Mouse (Mus musculus) limb, embryonic 10.5 days (tissue): Measurements from ENCODE around the gene Ndufs5. TPM values are rescaled to one million over a fixed set of nuclear protein-coding genes. Genes with fewer than 3 reads are reported as not detected.

ENCODE experiments used
- DNase-seq: peaks from one replicate; pipeline ENCODE4 v3.0.0-alpha.2; 2017; ENCODE audit warnings: low spot score
- H3K27ac ChIP-seq: fragments of 300-500 bp; sonication (generic); 2 replicates; pipeline ENCODE4 v1.5.1; 2016; ENCODE audit warnings: mild to moderate bottlenecking
- H3K27me3 ChIP-seq: fragments of 300-500 bp; sonication (generic); 2 replicates; pipeline ENCODE4 v1.6.1; 2016; ENCODE audit warnings: low read depth, mild to moderate bottlenecking; ENCODE audit not compliant: poor library complexity, severe bottlenecking
- H3K36me3 ChIP-seq: fragments of 300-500 bp; sonication (generic); 2 replicates; pipeline ENCODE4 v1.6.1; 2016; ENCODE audit warnings: mild to moderate bottlenecking, moderate library complexity
- H3K4me1 ChIP-seq: fragments of 300-500 bp; sonication (generic); 2 replicates; pipeline ENCODE4 v1.6.1; 2016
- H3K4me3 ChIP-seq: fragments of 300-500 bp; sonication (generic); 2 replicates; pipeline ENCODE4 v1.5.1; 2016; ENCODE audit warnings: mild to moderate bottlenecking, moderate library complexity
- H3K9me3 ChIP-seq: fragments of 300-500 bp; sonication (generic); replicated peaks from 2 replicates; pipeline ENCODE4 v1.6.1; 2016; ENCODE audit warnings: mild to moderate bottlenecking
- WGBS: fragments of 180-500 bp; shearing (Covaris S2); methylation state at CpG from one replicate; pipeline ENCODE4 v1.1.7; 2016; 5-methylcytosine and 5-hydroxymethylcytosine counted together
- polyA plus RNA-seq: library from polyadenylated mRNA; unstranded; fragments of >200 nt; fragmentation: Nextera tagmentation; extraction: Ambion mirVana; gene quantifications from 2 replicates; pipeline ENCODE4 v1.2.1, GENCODE M21; 2016

The Ndufs5 gene
- 340 and 356 TPM in 2 replicates for polyA plus RNA-seq

GRCm38 (mm10) chr4:123717574-123718433 is at the start of gene Ndufs5:
Gene Ndufs5 (minus strand): TSS chr4:123718202.
- DNase-seq = peak; percentile 98
- no peaks in the 10 kb centered on the region for H3K9me3 ChIP-seq
- H3K27me3 ChIP-seq = no peaks in the 10 kb centered on the region
- H3K36me3 ChIP-seq = peaks cover 30% of the 10 kb centered on the region
- under 1% methylated on average over 40 of the region's 40 CpGs for WGBS
- H3K4me1 ChIP-seq = peaks cover 10% of the 10 kb centered on the region
- H3K27ac ChIP-seq = peak within 1 kb of the TSS; percentile 86
- peak within 1 kb of the TSS; percentile 87 for H3K4me3 ChIP-seq

- Histone ChIP-seq H3K27ac (no peak overlapping the region), H3K27me3 (no peaks in the 10 kb centered on the region), H3K36me3 (no peaks in the 10 kb centered on the region), H3K4me1 (no peaks in the 10 kb centered on the region), H3K4me3 (no peak overlapping the region), H3K9me3 (no peaks in the 10 kb centered on the region)
- 82% methylated on average over 6 of the region's 6 CpGs for WGBS
- DNase-seq = no peak
Measured at GRCm38 (mm10) chr4:123765071-123765470, 47.1 kb upstream of the Ndufs5 start.

GRCm38 (mm10) chr4:123758306-123758705 is 40.3 kb upstream of the Ndufs5 start:
- Histone ChIP-seq H3K4me1 (no peaks in the 10 kb centered on the region), H3K27me3 (no peaks in the 10 kb centered on the region), H3K27ac (no peak overlapping the region), H3K9me3 (no peaks in the 10 kb centered on the region), H3K36me3 (no peaks in the 10 kb centered on the region), H3K4me3 (no peak overlapping the region)
- WGBS = 51% methylated on average over 4 of the region's 4 CpGs
- no peak for DNase-seq

GRCm38 (mm10) chr4:123750707-123751312 is 32.8 kb upstream of the Ndufs5 start:
- no peak for DNase-seq
- Histone ChIP-seq H3K4me1 (peaks cover 10% of the 10 kb centered on the region), H3K4me3 (peak overlapping the region; percentile 72), H3K9me3 (no peaks in the 10 kb centered on the region), H3K27ac (0 out of 2 replicates have a peak overlapping the region, but pooled peaks have one; percentile 87), H3K27me3 (no peaks in the 10 kb centered on the region), H3K36me3 (no peaks in the 10 kb centered on the region)
- WGBS = 1% methylated on average over 8 of the region's 8 CpGs

- Histone ChIP-seq H3K9me3 (no peaks in the 10 kb centered on the region), H3K4me3 (peak within 1 kb of the TSS; percentile 72), H3K27ac (peak within 1 kb of the TSS; percentile 87), H3K36me3 (no peaks in the 10 kb centered on the region), H3K4me1 (peaks cover 10% of the 10 kb centered on the region), H3K27me3 (no peaks in the 10 kb centered on the region)
- DNase-seq = peak; percentile 99
- WGBS = under 1% methylated on average over 45 of the region's 46 CpGs
Measured at GRCm38 (mm10) chr4:123750152-123750651, 32.2 kb upstream of the Ndufs5 start, which contains the start of gene Akirin1. Gene Akirin1 (minus strand): TSS chr4:123750345.

- Histone ChIP-seq H3K4me1 (peaks cover 10% of the 10 kb centered on the region), H3K4me3 (peak overlapping the region; percentile 72), H3K36me3 (no peaks in the 10 kb centered on the region), H3K27me3 (no peaks in the 10 kb centered on the region), H3K27ac (peak overlapping the region; percentile 87), H3K9me3 (no peaks in the 10 kb centered on the region)
- WGBS = under 1% methylated on average over 43 of the region's 55 CpGs
- DNase-seq = no peak
Measured at GRCm38 (mm10) chr4:123749484-123750130, 31.6 kb upstream of the Ndufs5 start.

- H3K27me3 ChIP-seq = no peaks in the 10 kb centered on the region
- no peaks in the 10 kb centered on the region for H3K36me3 ChIP-seq
- no peak for DNase-seq
- 22% methylated on average over 10 of the region's 10 CpGs for WGBS
- H3K4me3 ChIP-seq = peak overlapping the region; percentile 72
- H3K4me1 ChIP-seq = peaks cover 10% of the 10 kb centered on the region
- H3K9me3 ChIP-seq = no peaks in the 10 kb centered on the region
- H3K27ac ChIP-seq = peak overlapping the region; percentile 87
Measured at GRCm38 (mm10) chr4:123748726-123749415, 30.9 kb upstream of the Ndufs5 start.

- 92% methylated on average over 4 of the region's 4 CpGs for WGBS
- H3K27ac ChIP-seq = no peak overlapping the region
Measured at GRCm38 (mm10) chr4:123745221-123745775, 27.3 kb upstream of the Ndufs5 start.

GRCm38 (mm10) chr4:123742891-123743290 is 24.9 kb upstream of the Ndufs5 start:
- no peaks in the 10 kb centered on the region for H3K4me1 ChIP-seq
- 90% methylated on average over 1 of the region's 1 CpGs for WGBS
- H3K36me3 ChIP-seq = peaks cover 54% of the 10 kb centered on the region
- H3K9me3 ChIP-seq = no peaks in the 10 kb centered on the region
- no peak overlapping the region for H3K27ac ChIP-seq
- H3K4me3 ChIP-seq = no peak overlapping the region
- no peaks in the 10 kb centered on the region for H3K27me3 ChIP-seq
- DNase-seq = no peak

More at GRCm38 (mm10) chr4:123745221-123745775, 27.3 kb upstream of the Ndufs5 start:
- H3K4me3 ChIP-seq = no peak overlapping the region
- peaks cover 10% of the 10 kb centered on the region for H3K4me1 ChIP-seq
- no peaks in the 10 kb centered on the region for H3K27me3 ChIP-seq
- peaks cover 30% of the 10 kb centered on the region for H3K36me3 ChIP-seq
- no peaks in the 10 kb centered on the region for H3K9me3 ChIP-seq
- DNase-seq = no peak

- H3K36me3 ChIP-seq = peaks cover 83% of the 10 kb centered on the region
- no peak overlapping the region for H3K4me3 ChIP-seq
- H3K27ac ChIP-seq = no peak overlapping the region
- no peaks in the 10 kb centered on the region for H3K9me3 ChIP-seq
- no peaks in the 10 kb centered on the region for H3K27me3 ChIP-seq
- 95% methylated on average over 4 of the region's 4 CpGs for WGBS
- H3K4me1 ChIP-seq = no peaks in the 10 kb centered on the region
- DNase-seq = no peak
Measured at GRCm38 (mm10) chr4:123738708-123739107, 20.7 kb upstream of the Ndufs5 start.

GRCm38 (mm10) chr4:123733532-123733931 is 15.5 kb upstream of the Ndufs5 start:
- no peaks in the 10 kb centered on the region for H3K4me1 ChIP-seq
- no peaks in the 10 kb centered on the region for H3K9me3 ChIP-seq
- peaks cover 53% of the 10 kb centered on the region for H3K36me3 ChIP-seq
- H3K27ac ChIP-seq = no peak overlapping the region
- 91% methylated on average over 9 of the region's 9 CpGs for WGBS
- no peaks in the 10 kb centered on the region for H3K27me3 ChIP-seq
- H3K4me3 ChIP-seq = no peak overlapping the region
- no peak for DNase-seq

- Histone ChIP-seq H3K27me3 (no peaks in the 10 kb centered on the region), H3K4me1 (no peaks in the 10 kb centered on the region), H3K9me3 (no peaks in the 10 kb centered on the region), H3K4me3 (no peak overlapping the region), H3K36me3 (peaks cover 47% of the 10 kb centered on the region), H3K27ac (no peak overlapping the region)
- no peak for DNase-seq
- WGBS = 91% methylated on average over 2 of the region's 2 CpGs
Measured at GRCm38 (mm10) chr4:123732921-123733320, 14.9 kb upstream of the Ndufs5 start.
